Mouse (Mus musculus) macrophage (primary cell): ENCODE measurements around the gene Defb22. TPM values are rescaled to one million over a fixed set of nuclear protein-coding genes. Genes with fewer than 3 reads are reported as not detected.

Experiments
- H3K27ac ChIP-seq: fragments of 350-480 bp; formaldehyde crosslinking; 2 replicates; pipeline ENCODE4 v1.9.0; 2021
- H3K36me3 ChIP-seq: fragments of 350-480 bp; formaldehyde crosslinking; 2 replicates; pipeline ENCODE4 v1.9.0; 2021; ENCODE audit errors: inconsistent target
- H3K4me3 ChIP-seq: fragments of 350-480 bp; formaldehyde crosslinking; 2 replicates; pipeline ENCODE4 v1.9.0; 2021; ENCODE audit errors: inconsistent target
- H3K79me2 ChIP-seq: fragments of 350-480 bp; formaldehyde crosslinking; 2 replicates; pipeline ENCODE4 v1.9.0; 2021; ENCODE audit errors: inconsistent target
- WGBS: methylation state at CpG from one replicate; pipeline ENCODE4 v1.1.7; 2026; ENCODE audit warnings: inconsistent platforms; ENCODE audit not compliant: missing documents; 5-methylcytosine and 5-hydroxymethylcytosine counted together
- polyA plus RNA-seq: library from polyadenylated mRNA; stranded (reverse); fragments of 250-400 nt; gene quantifications from 3 replicates; pipeline ENCODE4 v1.2.4, GENCODE M21; 2018; ENCODE audit warnings: inconsistent platforms
- total RNA-seq, 78 experiments: library from RNA; depleted of rRNA; stranded (reverse); fragments of 250-400 nt; gene quantifications; 1 replicate in 9 of 78; 2 replicates in 24 of 78; 3 replicates in 43 of 78; 4 replicates in 2 of 78; pipeline ENCODE4 v1.2.4; 2018; ENCODE audit warnings: inconsistent platforms in 56 of 78

Gene Defb22
- total RNA-seq (2018; cell fraction: chromatin; rRNA removed) = not detected
- total RNA-seq (2018; cell fraction: cytosol; rRNA removed) = not detected
- not detected for total RNA-seq (2018; cell fraction: nucleus; rRNA removed)
- polyA plus RNA-seq = not detected in 3 replicates

DNA sequence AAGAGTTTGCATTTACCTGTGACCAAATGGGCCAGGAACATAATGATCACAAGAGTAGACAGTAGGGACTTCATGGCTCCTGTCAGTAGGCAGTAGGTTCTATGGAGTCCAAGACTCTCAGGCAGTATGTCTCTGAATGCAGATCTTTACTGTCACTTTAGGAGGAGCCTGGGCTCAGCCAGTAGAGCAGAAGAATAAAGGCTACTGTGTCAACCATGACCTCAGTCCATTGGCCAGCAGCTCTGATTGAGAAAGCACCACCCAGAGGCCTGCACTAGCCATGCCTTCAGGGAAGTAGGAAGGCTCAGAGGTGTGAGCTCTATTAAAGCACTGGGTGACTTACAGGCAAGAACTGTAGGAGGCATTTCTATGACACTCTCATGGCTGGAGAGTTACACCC, at the start of gene Defb22:
TSS of gene Defb22 (minus strand) at position 101 of the 400 bp plus-strand sequence.
- Histone ChIP-seq H3K27ac (no peak within 1 kb of the TSS), H3K4me3 (no peak within 1 kb of the TSS), H3K79me2 (no peaks in the 10 kb centered on the region), H3K36me3 (no peaks in the 10 kb centered on the region)

DNA sequence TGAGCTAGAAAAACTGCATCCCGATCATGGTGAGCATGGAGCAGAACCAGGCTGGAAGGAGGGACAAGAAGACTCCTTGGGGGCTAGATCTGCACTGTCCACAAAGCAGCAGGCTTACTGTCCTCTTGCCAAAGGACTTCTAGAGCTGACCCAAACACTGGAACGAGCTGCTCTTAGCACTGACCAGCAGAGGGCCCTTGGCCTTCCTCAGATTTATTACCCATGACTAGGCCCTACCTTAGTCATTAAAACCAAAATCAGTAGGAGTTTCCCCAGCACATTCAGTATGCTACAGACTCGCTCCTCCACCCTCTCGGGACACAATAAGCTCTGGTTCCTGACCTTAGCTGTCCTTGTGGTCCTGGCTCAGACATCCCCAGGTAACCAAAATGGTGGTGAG, 28.0 kb upstream of the Defb22 start, which contains the start of gene Defb28:
TSS of gene Defb28 (plus strand) at position 275 of the 400 bp plus-strand sequence.
- Histone ChIP-seq H3K36me3 (no peaks in the 10 kb centered on the region), H3K79me2 (no peaks in the 10 kb centered on the region), H3K27ac (no peak within 1 kb of the TSS), H3K4me3 (no peak within 1 kb of the TSS)
- 85% methylated on average over 4 of the region's 4 CpGs for WGBS

- H3K79me2 ChIP-seq = no peaks in the 10 kb centered on the region
Measured at GRCm38 (mm10) chr2:152516084-152516483, 26.1 kb upstream of the Defb22 start.

GRCm38 (mm10) chr2:152511592-152511991, 21.7 kb upstream of the Defb22 start, which contains the start of gene Defb26:
Gene Defb26, minus strand, starts transcription at chr2:152511692.
- WGBS = 87% methylated on average over 1 of the region's 1 CpGs
- Histone ChIP-seq H3K27ac (no peak within 1 kb of the TSS), H3K36me3 (no peaks in the 10 kb centered on the region), H3K4me3 (no peak within 1 kb of the TSS), H3K79me2 (no peaks in the 10 kb centered on the region)

More at GRCm38 (mm10) chr2:152516084-152516483, 26.1 kb upstream of the Defb22 start:
- 61% methylated on average over 4 of the region's 4 CpGs for WGBS
- no peaks in the 10 kb centered on the region for H3K36me3 ChIP-seq
- H3K27ac ChIP-seq = no peak overlapping the region
- H3K4me3 ChIP-seq = no peak overlapping the region

DNA sequence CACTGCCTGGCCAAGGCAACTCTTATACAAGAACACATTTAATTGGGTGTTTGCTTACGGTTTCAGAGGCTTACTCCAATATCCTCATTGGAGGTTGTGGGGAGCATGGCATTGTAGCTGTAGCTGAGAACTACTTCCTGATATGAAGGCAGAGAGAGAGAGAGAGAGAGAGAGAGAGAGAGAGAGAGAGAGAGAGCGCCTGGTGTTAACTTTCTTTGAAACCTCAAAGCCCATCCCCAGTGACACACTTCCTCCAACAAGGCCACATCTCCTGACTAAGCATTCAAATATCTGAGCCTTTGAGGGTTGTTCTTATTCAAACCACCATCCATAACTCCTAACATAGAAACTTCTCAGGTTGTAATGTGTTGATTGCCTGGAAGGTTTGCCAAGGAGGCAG, 14.0 kb upstream of the Defb22 start:
- H3K4me3 ChIP-seq = no peak overlapping the region
- H3K79me2 ChIP-seq = no peaks in the 10 kb centered on the region
- H3K27ac ChIP-seq = no peak overlapping the region
- H3K36me3 ChIP-seq = no peaks in the 10 kb centered on the region
- 83% methylated on average over 1 of the region's 2 CpGs for WGBS

- Histone ChIP-seq H3K27ac (no peak overlapping the region), H3K36me3 (no peaks in the 10 kb centered on the region), H3K4me3 (no peak overlapping the region), H3K79me2 (no peaks in the 10 kb centered on the region)
- WGBS = 90% methylated on average over 6 of the region's 6 CpGs
Measured at GRCm38 (mm10) chr2:152500863-152501229, 10.9 kb upstream of the Defb22 start.

- 81% methylated on average over 7 of the region's 7 CpGs for WGBS
- Histone ChIP-seq H3K36me3 (no peaks in the 10 kb centered on the region), H3K27ac (no peak overlapping the region), H3K4me3 (no peak overlapping the region), H3K79me2 (no peaks in the 10 kb centered on the region)
Measured at GRCm38 (mm10) chr2:152500204-152500862, 10.4 kb upstream of the Defb22 start.

DNA sequence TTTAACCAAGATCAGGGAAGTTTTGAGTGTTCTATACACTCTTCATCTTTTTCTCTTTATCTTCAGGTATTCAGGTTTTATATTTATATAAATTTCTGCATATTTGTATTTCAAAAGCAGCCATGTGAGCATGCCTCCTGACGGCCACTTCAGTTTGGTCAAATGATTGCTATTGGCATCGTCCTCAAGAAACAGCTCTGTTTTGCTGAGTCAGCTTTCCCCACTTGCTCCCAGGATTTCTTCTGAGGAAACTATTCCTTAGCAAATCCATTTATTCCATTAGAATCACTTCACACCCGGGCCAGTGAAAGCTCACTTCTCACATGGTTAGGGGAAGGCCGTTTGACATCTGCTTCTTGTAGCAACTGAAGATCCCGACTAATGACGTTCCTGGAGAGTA, 8.1 kb upstream of the Defb22 start:
- H3K36me3 ChIP-seq = no peaks in the 10 kb centered on the region
- H3K27ac ChIP-seq = no peak overlapping the region
- H3K79me2 ChIP-seq = no peaks in the 10 kb centered on the region
- H3K4me3 ChIP-seq = no peak overlapping the region
- 92% methylated on average over 6 of the region's 6 CpGs for WGBS

GRCm38 (mm10) chr2:152493151-152493550, 3.2 kb upstream of the Defb22 start:
- H3K36me3 ChIP-seq = no peaks in the 10 kb centered on the region
- no peak overlapping the region for H3K27ac ChIP-seq
- no peak overlapping the region for H3K4me3 ChIP-seq
- whole genome bisulfite sequencing = 90% methylated on average over 6 of the region's 6 CpGs
- no peaks in the 10 kb centered on the region for H3K79me2 ChIP-seq

GRCm38 (mm10) chr2:152487024-152487423, 2.9 kb downstream of the Defb22 start:
- 92% methylated on average over 2 of the region's 2 CpGs for WGBS
- Histone ChIP-seq H3K36me3 (no peaks in the 10 kb centered on the region), H3K27ac (no peak overlapping the region)

DNA sequence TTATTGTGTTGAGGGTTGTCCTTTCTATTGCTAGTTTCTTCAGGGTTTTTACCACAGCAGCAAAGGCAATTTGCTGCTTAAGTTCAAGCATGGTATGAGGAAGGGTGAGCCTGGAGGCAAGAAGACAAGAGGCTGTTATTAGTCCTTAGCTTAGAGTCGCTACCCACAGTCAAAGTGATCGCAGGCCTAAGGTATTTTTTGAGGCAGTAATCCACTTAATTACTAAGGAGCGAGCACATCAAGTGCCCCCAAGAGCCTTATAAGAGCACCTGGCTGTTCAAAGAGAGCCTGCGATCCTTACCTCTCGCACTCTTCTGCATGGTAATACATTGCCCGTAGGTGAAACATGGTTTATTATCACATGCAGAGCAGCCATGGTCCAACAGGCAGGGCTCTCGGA, 8.2 kb downstream of the Defb22 start:
- no peaks in the 10 kb centered on the region for H3K36me3 ChIP-seq
- H3K79me2 ChIP-seq = no peaks in the 10 kb centered on the region
- no peak overlapping the region for H3K4me3 ChIP-seq
- no peak overlapping the region for H3K27ac ChIP-seq
- 96% methylated on average over 7 of the region's 7 CpGs for WGBS

More at GRCm38 (mm10) chr2:152487024-152487423, 2.9 kb downstream of the Defb22 start:
- no peaks in the 10 kb centered on the region for H3K79me2 ChIP-seq
- H3K4me3 ChIP-seq = no peak overlapping the region

GRCm38 (mm10) chr2:152480881-152481280, 9.1 kb downstream of the Defb22 start:
- WGBS = 51% methylated on average over 3 of the region's 3 CpGs
- no peaks in the 10 kb centered on the region for H3K36me3 ChIP-seq

GRCm38 (mm10) chr2:152476763-152477162, 13.2 kb downstream of the Defb22 start, which contains the start of gene Defb20:
Gene Defb20, plus strand, starts transcription at chr2:152477063.
- WGBS = 81% methylated on average over 2 of the region's 2 CpGs
- H3K36me3 ChIP-seq = no peaks in the 10 kb centered on the region
- no peak within 1 kb of the TSS for H3K4me3 ChIP-seq
- H3K27ac ChIP-seq = no peak within 1 kb of the TSS
- H3K79me2 ChIP-seq = no peaks in the 10 kb centered on the region

More at GRCm38 (mm10) chr2:152480881-152481280, 9.1 kb downstream of the Defb22 start:
- H3K27ac ChIP-seq = no peak overlapping the region
- H3K79me2 ChIP-seq = no peaks in the 10 kb centered on the region
- no peak overlapping the region for H3K4me3 ChIP-seq

- no peak overlapping the region for H3K27ac ChIP-seq
- H3K79me2 ChIP-seq = no peaks in the 10 kb centered on the region
- no peaks in the 10 kb centered on the region for H3K36me3 ChIP-seq
- H3K4me3 ChIP-seq = no peak overlapping the region
- WGBS = 39% methylated on average over 3 of the region's 3 CpGs
Measured at GRCm38 (mm10) chr2:152472434-152472833, 17.5 kb downstream of the Defb22 start.

DNA sequence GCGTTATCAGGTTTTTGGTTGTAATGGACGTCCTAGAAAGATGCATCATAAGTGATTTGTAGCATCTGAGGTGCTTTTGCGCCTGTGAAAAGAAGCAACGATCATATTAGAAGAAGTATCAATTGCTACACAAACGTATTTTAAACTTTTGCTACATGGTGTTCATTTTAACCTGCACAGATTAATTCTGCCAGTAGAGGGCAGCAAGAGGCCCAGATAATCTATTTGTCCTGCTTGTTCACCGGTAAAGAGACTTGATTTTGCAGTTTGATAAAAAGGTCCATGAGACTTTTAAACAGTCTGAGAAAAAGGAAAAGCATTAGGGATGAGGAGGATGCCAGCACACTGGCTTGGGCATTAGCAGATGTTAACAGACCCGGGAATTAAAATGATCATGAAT, 19.0 kb downstream of the Defb22 start:
- Histone ChIP-seq H3K4me3 (no peak overlapping the region), H3K36me3 (no peaks in the 10 kb centered on the region), H3K27ac (no peak overlapping the region), H3K79me2 (no peaks in the 10 kb centered on the region)
- 23% methylated on average over 7 of the region's 7 CpGs for WGBS
